Mouse (Mus musculus): ENCODE results near the gene Zfpl1. TPM values are rescaled to one million over a fixed set of nuclear protein-coding genes. Genes with fewer than 3 reads are reported as not detected.
"Not testable (repeated sequence)": the region's sequence is repeated elsewhere in the genome, so short reads cannot be mapped to it uniquely, and the experiment has no call there.

The Zfpl1 gene
- polyA plus RNA-seq, 1 experiment from 2014 or later = 92.5 TPM

DNA sequence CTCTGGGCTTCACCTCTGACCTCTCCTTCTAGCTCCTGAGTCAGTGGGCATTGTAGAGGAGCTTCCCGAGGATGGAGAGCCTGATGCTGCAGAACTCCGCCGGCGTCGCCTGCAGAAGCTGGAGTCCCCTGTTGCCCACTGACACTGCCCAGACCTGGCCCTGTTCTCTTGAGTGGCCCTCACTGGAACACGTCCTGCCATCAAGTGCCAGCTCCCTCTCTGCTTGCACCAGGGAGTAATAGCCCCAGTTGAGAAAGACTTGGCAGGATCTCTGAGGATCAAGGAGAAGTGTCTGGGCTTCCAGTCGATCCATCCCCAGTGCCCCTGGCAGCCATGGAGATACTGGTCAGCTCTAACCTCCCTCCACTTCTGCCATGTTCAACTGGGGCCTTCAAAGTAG lies 32.2 kb downstream of the Zfpl1 start:
- 82% methylated on average over 7 of the region's 7 CpGs for WGBS
- Histone ChIP-seq H3K36me3 (peaks cover 79% of the 10 kb centered on the region), H3K9ac (0 out of 2 replicates have a peak overlapping the region, but pooled peaks have one; percentile 19), H3K27me3 (no peaks in the 10 kb centered on the region), H3K27ac (no peak overlapping the region), H3K4me3 (no peak overlapping the region), H3K4me2 (replicated peaks) (no peak overlapping the region), H3K9me3 (no peaks in the 10 kb centered on the region), H3K4me1 (peaks cover 21% of the 10 kb centered on the region)
- no peak for ATAC-seq (ENCODE audit: low FRiP score, low read depth)

DNA sequence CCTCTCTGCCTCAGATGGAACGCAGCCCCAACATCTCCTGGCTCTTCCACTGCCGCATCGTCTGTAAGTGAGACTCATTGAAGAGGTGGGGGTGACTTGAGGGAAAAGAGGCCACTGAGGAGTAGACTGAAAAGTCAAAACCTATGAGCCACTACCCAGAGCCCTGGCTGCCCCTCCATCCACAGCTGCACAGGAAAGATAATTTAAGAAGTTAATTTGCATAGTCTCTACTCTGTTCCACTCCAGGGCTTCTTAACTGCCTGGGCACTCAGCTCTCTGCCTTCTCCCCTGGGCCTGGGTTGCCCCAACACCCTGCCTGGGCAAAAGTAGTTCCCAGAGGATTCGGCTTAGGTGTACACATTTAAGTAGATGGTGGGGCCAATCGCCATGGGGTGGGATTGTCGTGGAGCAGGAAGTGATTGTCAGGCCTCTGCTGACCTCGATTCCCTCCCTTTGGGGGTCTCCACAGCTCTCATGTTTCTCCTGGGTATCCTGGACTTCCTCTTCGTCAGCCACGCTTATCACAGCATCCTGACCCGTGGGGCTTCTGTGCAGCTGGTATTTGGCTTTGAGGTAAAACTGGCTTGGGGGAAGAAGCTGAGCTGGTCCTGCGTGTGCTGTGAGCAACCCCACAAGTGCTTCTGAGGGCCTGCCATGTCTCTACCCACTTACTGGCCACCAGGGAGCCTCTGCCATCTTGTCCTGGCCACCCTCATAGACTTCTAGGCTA lies 35.9 kb downstream of the Zfpl1 start:
- Histone ChIP-seq H3K27ac (no peak overlapping the region), H3K27me3 (no peaks in the 10 kb centered on the region), H3K4me2 (replicated peaks) (peak overlapping the region; percentile 98; the same call in 1 of the 2 replicates), H3K9me3 (no peaks in the 10 kb centered on the region), H3K4me1 (peaks cover 23% of the 10 kb centered on the region), H3K4me3 (no peak overlapping the region), H3K9ac (peak overlapping the region; percentile 95; the same call in 1 of the 2 replicates), H3K36me3 (peaks cover 59% of the 10 kb centered on the region)
- no peak for ATAC-seq (ENCODE audit: low FRiP score, low read depth)
- WGBS = 87% methylated on average over 11 of the region's 11 CpGs

DNA sequence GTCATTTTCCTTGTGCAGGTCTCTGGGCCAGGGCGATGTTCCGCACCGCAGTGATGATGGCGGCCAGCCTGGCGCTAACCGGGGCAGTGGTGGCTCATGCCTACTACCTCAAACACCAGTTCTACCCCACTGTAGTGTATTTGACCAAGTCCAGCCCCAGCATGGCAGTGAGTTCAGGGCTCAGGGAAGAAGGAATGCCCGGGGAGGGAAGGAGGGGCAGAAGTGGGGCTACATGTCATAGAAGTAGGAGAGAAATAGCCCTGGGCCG lies 36.9 kb downstream of the Zfpl1 start:
- 85% methylated on average over 8 of the region's 8 CpGs for WGBS
- no peak for ATAC-seq (ENCODE audit: low FRiP score, low read depth)
- Histone ChIP-seq H3K4me2 (replicated peaks) (peak overlapping the region; percentile 98), H3K27me3 (no peaks in the 10 kb centered on the region), H3K4me3 (peak overlapping the region; percentile 93), H3K9ac (peak overlapping the region; percentile 95), H3K27ac (no peak overlapping the region), H3K36me3 (peaks cover 49% of the 10 kb centered on the region), H3K9me3 (no peaks in the 10 kb centered on the region), H3K4me1 (peaks cover 23% of the 10 kb centered on the region)

DNA sequence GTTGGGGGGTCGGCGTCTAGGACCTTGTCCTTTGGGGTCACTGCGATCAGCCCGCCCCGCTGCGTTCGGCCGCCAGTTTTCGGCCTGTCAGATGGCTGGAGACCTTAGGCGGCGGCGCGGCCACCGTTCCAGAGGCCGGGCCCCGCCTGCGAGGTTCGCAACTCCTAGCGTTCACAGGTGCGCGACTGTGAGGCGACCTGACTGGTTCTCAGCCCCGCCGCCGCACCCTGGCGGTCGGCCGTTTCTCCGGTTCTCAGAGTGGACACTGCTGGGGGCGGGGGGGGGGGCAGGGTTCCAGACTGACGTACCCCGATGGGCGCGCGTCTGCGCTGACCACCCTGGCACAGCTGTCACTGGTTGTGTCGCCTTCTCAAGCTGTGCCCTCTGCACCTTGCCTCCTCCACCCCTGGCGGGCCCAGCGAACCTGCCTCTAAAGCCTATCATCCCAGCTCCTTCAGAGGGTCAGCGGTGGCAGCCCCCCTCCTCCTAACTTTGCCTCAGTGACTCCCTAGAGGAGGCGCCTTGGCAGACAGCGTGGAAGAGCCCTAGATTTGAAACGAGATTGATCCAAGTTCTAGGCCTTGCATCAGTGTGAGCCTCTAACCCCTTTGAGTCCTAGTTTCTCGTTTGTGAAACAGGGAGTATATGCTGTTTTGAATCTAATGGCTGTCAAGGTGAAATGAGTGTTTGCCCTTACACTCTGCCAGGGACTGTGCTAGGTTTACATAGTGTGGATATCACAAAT lies 37.4 kb downstream of the Zfpl1 start:
- peak overlapping the region; percentile 93 for H3K4me3 ChIP-seq
- H3K4me1 ChIP-seq = peaks cover 23% of the 10 kb centered on the region
- peak overlapping the region; percentile 98 for H3K4me2 ChIP-seq (replicated peaks)
- peak; percentile 7 for ATAC-seq (ENCODE audit: low FRiP score, low read depth)
- peak overlapping the region; percentile 95 for H3K9ac ChIP-seq
- no peaks in the 10 kb centered on the region for H3K27me3 ChIP-seq
- no peaks in the 10 kb centered on the region for H3K9me3 ChIP-seq
- peaks cover 44% of the 10 kb centered on the region for H3K36me3 ChIP-seq
- WGBS = 2% methylated on average over 41 of the region's 44 CpGs
- peak overlapping the region; percentile 99 for H3K27ac ChIP-seq

DNA sequence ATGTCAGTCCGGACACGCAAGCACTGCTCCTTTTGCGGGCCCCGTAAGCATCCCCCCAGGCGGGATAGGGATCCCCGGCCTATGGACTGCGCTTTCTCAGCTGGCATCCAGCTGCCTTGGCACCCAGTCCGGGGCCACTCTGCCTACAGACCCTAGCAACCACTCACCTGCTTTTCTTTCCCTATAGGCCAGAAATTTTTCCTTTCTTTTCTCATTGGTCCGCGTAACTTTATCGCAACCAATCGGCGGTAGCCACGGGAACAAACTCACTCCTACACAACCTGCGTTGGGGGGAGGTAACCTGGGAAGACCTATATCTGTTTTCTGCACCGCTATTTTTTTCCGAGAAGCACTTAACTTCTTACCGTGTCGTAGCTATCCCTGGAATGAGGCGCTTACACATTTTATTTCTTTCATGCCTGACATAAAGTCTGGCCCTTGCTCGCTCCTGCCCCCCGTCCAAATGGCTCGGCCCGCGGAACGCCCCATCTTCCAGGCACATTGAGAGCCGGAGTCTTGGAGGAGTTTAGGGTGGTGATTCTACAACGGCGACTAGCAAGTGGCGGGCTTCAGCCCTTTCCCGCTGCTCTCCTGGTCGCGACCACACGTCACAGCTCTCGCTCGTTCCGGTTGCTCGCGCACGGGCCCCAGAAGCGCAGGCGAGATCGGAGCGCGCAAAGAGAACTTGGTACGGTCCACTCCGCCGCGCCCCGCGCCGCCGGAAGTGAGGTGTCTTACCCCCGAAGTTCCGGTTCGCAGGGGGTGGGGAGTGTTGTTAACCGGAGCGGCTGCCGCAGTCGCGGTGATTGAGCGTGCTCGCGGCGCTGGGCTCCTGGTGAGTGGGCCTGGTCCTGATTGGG lies 38.2 kb downstream of the Zfpl1 start, which contains the start of gene Syvn1:
TSS of gene Syvn1 (plus strand) at position 283 of the 860 bp plus-strand sequence.
- Histone ChIP-seq H3K9me3 (no peaks in the 10 kb centered on the region), H3K4me2 (replicated peaks) (peak within 1 kb of the TSS; percentile 98), H3K4me3 (peak within 1 kb of the TSS; percentile 93), H3K36me3 (peaks cover 36% of the 10 kb centered on the region), H3K9ac (peak within 1 kb of the TSS; percentile 95), H3K4me1 (peaks cover 23% of the 10 kb centered on the region), H3K27ac (peak within 1 kb of the TSS; percentile 99), H3K27me3 (no peaks in the 10 kb centered on the region)
- peak; percentile 94 for ATAC-seq (ENCODE audit: low FRiP score, low read depth)
- WGBS = under 1% methylated on average over 65 of the region's 65 CpGs

DNA sequence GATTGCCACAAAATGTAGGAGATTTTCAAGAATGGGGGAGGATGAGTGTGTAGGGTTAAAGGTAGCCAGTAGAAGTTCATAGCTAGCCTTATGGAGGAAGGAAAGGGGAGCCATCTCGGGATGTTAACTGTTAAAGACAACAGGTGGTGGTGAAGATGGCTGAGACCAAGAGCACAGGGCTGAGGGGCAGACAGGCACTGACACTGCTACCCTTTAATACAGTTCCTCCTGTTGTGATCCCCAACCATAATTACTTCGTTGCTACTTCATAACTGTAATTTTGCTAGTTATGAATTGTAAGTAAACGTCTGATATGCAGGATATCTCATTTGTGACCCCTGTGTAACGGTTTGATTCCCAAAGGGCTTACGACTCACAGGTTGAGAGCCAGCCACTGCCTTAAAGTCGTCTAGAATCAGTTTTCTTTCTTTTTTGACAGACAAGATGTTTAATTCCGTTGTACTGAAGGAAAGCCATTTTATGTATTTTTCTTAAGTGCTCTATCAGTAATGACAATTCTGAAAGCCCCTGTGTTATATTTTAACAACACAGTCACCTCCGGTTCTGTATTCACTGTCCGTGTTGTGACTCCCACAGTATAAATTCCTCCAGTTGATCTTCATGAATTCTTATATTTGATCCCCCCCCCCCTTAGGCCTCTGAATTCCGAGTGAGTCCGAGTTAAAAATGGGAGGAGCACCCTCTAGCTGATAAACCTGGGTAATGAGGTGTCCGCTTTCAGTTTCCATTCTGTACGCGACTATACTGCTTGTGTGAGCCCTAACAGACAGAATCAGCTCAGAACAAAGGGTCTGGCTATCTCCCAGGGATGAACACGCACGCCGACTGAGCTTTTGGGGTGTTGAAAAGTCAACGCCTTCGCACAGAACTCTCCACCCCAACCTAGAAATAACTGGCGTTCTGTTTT lies 39.1 kb downstream of the Zfpl1 start:
- no peaks in the 10 kb centered on the region for H3K27me3 ChIP-seq
- WGBS = 16% methylated on average over 20 of the region's 20 CpGs
- H3K36me3 ChIP-seq = peaks cover 27% of the 10 kb centered on the region
- H3K9me3 ChIP-seq = no peaks in the 10 kb centered on the region
- peaks cover 23% of the 10 kb centered on the region for H3K4me1 ChIP-seq
- ATAC-seq (ENCODE audit: low FRiP score, low read depth) = peak; percentile 5; the same call in 1 of the 2 replicates
- peak overlapping the region; percentile 95 for H3K9ac ChIP-seq
- H3K4me3 ChIP-seq = peak overlapping the region; percentile 93
- peak overlapping the region; percentile 99 for H3K27ac ChIP-seq
- peak overlapping the region; percentile 98 for H3K4me2 ChIP-seq (replicated peaks)

DNA sequence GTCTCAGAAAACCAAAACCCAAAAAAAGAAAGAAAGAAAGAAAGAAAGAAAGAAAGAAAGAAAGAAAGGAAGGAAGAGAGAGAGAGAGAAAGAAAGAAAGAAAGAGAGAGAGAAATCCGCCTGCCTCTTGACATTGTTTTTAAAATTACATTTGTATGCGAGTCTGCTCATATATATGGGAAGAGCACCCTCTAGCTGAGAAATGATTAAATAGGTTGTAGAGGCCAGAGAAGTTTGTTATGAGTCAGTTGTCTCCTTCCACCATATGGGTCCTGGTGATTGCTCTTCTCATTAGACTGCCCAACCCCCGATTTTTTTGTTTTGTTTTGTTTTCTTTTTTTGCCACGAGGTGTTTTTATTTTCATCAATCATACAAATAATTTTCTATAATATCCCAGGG lies 40.7 kb downstream of the Zfpl1 start:
- not testable (repeated sequence) for H3K9me3 ChIP-seq; H3K4me2 ChIP-seq (replicated peaks); H3K4me3 ChIP-seq; ATAC-seq (ENCODE audit: low FRiP score, low read depth); H3K27ac ChIP-seq; H3K27me3 ChIP-seq; H3K9ac ChIP-seq
- peaks cover 12% of the 10 kb centered on the region for H3K36me3 ChIP-seq
- 63% methylated on average over 4 of the region's 4 CpGs for WGBS
- H3K4me1 ChIP-seq = peaks cover 23% of the 10 kb centered on the region

DNA sequence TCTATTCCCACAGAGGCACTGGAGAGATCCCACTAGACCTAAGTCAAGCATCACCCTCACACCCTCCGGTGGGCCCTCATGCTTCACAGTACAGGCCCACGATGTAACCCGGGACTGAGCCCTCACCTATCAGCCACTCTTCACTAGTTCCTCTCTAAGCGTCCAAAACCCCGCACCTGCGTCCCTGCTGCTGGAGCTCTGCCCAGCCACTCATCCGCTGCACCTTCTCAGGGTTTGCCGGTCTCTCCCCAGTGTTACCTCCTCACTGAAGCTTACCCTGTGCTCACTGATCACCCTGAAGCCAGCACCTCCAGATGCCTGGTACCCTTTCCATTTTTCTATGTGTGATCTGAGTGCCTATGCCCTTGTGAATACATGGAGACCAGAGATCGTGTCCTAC lies 42.5 kb downstream of the Zfpl1 start:
- Histone ChIP-seq H3K9me3 (no peaks in the 10 kb centered on the region), H3K4me3 (no peak overlapping the region), H3K36me3 (no peaks in the 10 kb centered on the region), H3K4me1 (peaks cover 10% of the 10 kb centered on the region), H3K27me3 (no peaks in the 10 kb centered on the region), H3K27ac (no peak overlapping the region), H3K4me2 (replicated peaks) (no peak overlapping the region), H3K9ac (no peak overlapping the region)
- ATAC-seq (ENCODE audit: low FRiP score, low read depth) = no peak
- WGBS = 90% methylated on average over 9 of the region's 9 CpGs

DNA sequence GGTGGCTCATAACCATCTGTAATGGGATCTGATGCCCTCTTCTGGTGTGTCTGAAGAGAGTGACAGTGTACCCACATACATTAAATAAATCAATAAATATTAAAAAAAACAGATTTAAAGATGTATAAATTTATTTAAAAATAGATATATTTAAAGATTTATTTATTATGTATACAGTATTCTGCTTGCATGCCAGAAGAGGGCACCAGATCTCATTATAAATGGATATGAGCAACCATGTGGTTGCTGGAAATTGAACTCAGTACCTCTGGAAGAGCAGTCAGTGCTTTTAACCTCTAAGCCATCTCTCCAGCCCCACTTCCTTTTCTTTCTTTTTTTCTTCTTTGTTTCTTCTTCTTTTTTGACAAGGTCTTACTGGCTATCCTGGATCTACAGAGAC lies 44.8 kb downstream of the Zfpl1 start:
- Histone ChIP-seq H3K27ac (no peak overlapping the region), H3K9me3 (no peaks in the 10 kb centered on the region), H3K4me3 (no peak overlapping the region), H3K9ac (no peak overlapping the region), H3K27me3 (no peaks in the 10 kb centered on the region), H3K4me1 (peaks cover under 1% of the 10 kb centered on the region), H3K4me2 (replicated peaks) (no peak overlapping the region), H3K36me3 (no peaks in the 10 kb centered on the region)
- no peak for ATAC-seq (ENCODE audit: low FRiP score, low read depth)

DNA sequence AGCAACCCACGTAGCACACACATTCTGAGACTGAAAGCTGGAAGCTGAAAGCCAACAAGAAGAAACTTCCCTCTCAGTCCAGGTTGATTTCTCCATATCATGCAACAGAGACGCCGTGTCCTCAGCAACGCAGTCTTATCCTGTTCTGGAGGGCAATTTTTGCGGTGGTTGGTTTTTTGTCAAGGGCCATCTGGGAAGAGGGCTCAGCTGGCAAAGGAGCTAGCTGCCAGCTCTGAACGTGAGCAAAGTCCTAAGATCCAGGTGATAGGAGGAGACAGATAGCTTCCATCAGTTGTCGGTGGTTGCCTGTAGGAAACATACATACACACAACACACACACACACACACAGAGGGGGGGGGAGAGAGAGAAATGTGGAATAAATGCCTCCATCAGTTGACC lies 46.4 kb downstream of the Zfpl1 start:
- Histone ChIP-seq H3K27ac (no peak overlapping the region), H3K36me3 (no peaks in the 10 kb centered on the region), H3K9ac (no peak overlapping the region), H3K9me3 (no peaks in the 10 kb centered on the region), H3K27me3 (no peaks in the 10 kb centered on the region), H3K4me1 (no peaks in the 10 kb centered on the region), H3K4me3 (no peak overlapping the region), H3K4me2 (replicated peaks) (no peak overlapping the region)
- ATAC-seq (ENCODE audit: low FRiP score, low read depth) = no peak
- 84% methylated on average over 7 of the region's 7 CpGs for WGBS

DNA sequence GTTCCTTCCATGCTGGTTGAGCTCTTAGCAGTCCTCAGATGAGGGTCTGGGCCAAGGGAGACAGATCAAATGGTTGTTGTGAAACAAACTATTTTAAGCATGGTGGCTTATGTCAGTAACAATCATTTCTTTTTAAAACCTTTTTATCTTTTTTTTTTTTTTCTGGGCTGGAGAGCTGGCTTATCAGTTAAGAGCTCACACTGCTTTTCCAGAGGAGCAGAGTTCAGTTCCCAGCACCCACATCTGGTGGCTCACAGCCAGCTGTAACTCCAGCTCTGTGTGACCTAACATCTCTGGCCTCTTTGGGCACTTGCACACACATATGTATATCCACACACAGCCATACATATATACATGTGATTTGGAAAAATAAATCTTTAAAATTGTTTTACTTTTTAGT lies 47.1 kb downstream of the Zfpl1 start:
- no peaks in the 10 kb centered on the region for H3K4me1 ChIP-seq
- no peak overlapping the region for H3K4me3 ChIP-seq
- ATAC-seq (ENCODE audit: low FRiP score, low read depth) = no peak
- no peaks in the 10 kb centered on the region for H3K9me3 ChIP-seq
- no peaks in the 10 kb centered on the region for H3K36me3 ChIP-seq
- H3K27ac ChIP-seq = no peak overlapping the region
- no peaks in the 10 kb centered on the region for H3K27me3 ChIP-seq
- H3K9ac ChIP-seq = no peak overlapping the region
- H3K4me2 ChIP-seq (replicated peaks) = no peak overlapping the region

All from limb, embryonic 13.5 days (tissue).